In the genomic region with DNA sequence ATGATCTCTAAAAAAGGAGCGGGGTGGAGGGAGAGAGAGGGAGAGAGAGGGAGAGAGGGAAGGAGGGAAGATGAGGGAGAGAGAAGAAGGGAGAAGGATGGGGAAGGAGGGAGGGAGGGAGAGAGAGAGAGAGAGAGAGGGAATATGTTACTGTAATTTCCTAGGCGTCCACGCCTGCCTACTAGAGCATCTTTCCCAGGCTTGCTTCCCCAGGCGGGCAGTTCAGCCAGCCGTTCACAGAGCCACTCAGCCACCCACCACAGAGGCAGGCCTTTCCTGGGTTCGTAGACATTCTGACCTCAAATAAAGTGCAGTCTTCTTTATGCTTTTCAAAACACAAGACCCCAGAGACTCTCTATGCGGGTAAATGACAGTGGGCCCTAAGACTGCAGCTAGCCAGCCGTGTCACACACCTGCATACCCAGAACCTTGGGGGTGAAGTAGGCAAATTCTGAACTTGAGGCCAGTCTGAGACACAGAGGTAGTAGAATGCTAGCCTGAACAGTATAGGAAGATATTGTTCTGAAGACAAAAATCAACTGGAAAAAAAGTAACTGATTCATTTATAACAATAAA, we compare ENCODE assay signal across 17 mouse cellular contexts. TPM values are rescaled to one million over a fixed set of nuclear protein-coding genes. Genes with fewer than 3 reads are reported as not detected.
DNase-seq lines count a peak whose midpoint lies in the region; ATAC-seq and TF ChIP-seq lines count a peak whose summit lies in the region.
"Had no signal": no experiment of that assay in that cellular context is flagged by ENCODE, and none has a peak within 500 bp of the region (broad histone marks: within the 10 kb centered on the region; RNA-seq: fewer than 3 reads in every experiment).

No protein-coding gene starts in this region.

- no peak overlapping the region for H3K27ac ChIP-seq in heart, embryonic 13.5 days (replicated peaks)
- H3K27ac ChIP-seq in hindbrain, embryonic 13.5 days: peak overlapping the region; percentile 67
- H3K27ac ChIP-seq in olfactory bulb, adult 2 months (ENCODE audit: insufficient read depth, low read depth, low read length): peak overlapping the region; percentile 30
- H3K27ac ChIP-seq: heart, embryonic 15.5 days had no signal

- no peak for TF ChIP-seq POLR2A in olfactory bulb, adult 2 months (IDR thresholded peaks at IDR 0.05; ENCODE audit: insufficient read depth, low read depth, low read length)

- peaks cover 33% of the 10 kb centered on the region for H3K4me1 ChIP-seq in heart, embryonic 13.5 days
- peaks cover 24% of the 10 kb centered on the region for H3K4me1 ChIP-seq in hindbrain, embryonic 13.5 days (replicated peaks)
- peaks cover 35% of the 10 kb centered on the region for H3K4me1 ChIP-seq in olfactory bulb, adult 2 months (ENCODE audit: control insufficient read depth, insufficient read depth, low read length)

- H3K9ac ChIP-seq in heart, embryonic 13.5 days: peak overlapping the region; percentile 28; the same call in 1 of the 2 replicates
- H3K9ac ChIP-seq in hindbrain, embryonic 13.5 days: 0 out of 2 replicates have a peak overlapping the region, but pooled peaks have one; percentile 15
- H3K9ac ChIP-seq: heart, embryonic 15.5 days had no signal

- H3K4me3 ChIP-seq in heart, embryonic 13.5 days: no peak overlapping the region
- no peak overlapping the region for H3K4me3 ChIP-seq in hindbrain, embryonic 13.5 days
- H3K4me3 ChIP-seq in olfactory bulb, adult 2 months (ENCODE audit: insufficient read depth, low read depth, low read length): no peak overlapping the region
- H3K4me3 ChIP-seq: erythroblast, embryonic 14.5 days; heart, embryonic 15.5 days had no signal

- no peak overlapping the region for H3K4me2 ChIP-seq in heart, embryonic 13.5 days
- H3K4me2 ChIP-seq in hindbrain, embryonic 13.5 days: no peak overlapping the region
- H3K4me2 ChIP-seq: heart, embryonic 15.5 days had no signal

- ATAC-seq in heart, embryonic 13.5 days (ENCODE audit: extremely low read depth, insufficient number of reproducible peaks, low FRiP score, low TSS enrichment): no peak
- no peak for ATAC-seq in hindbrain, embryonic 13.5 days (ENCODE audit: low FRiP score)
- ATAC-seq: CD4-positive, CD25-positive, alpha-beta regulatory T cell, adult 4 months; intestine, embryonic 16.5 days; Patski had no signal

- H3K36me3 ChIP-seq in heart, embryonic 13.5 days: peaks cover 24% of the 10 kb centered on the region
- H3K36me3 ChIP-seq in hindbrain, embryonic 13.5 days: peaks cover 33% of the 10 kb centered on the region
- H3K36me3 ChIP-seq: heart, embryonic 15.5 days had no signal

- no peaks in the 10 kb centered on the region for H3K27me3 ChIP-seq in heart, embryonic 13.5 days (replicated peaks)
- no peaks in the 10 kb centered on the region for H3K27me3 ChIP-seq in hindbrain, embryonic 13.5 days
- H3K27me3 ChIP-seq: heart, embryonic 15.5 days; Patski had no signal

- no peak for DNase-seq in heart, postnatal 14 days
- DNase-seq in retina, embryonic 14.5 days (ENCODE audit: low spot score): peak; percentile 47
- DNase-seq in retina, postnatal 1 day: no peak
- no peak for DNase-seq in gastrocnemius, postnatal 4 days (ENCODE audit: low spot score in 2 of 2)
- DNase-seq in adrenal gland, postnatal 4 days (ENCODE audit: low spot score in 2 of 2): no peak
- DNase-seq: adrenal gland, adult 2 months; thymus, postnatal 25 days had no signal

- 66% methylated on average over 8 of the region's 8 CpGs for WGBS in heart, embryonic 13.5 days
- 50% methylated on average over 8 of the region's 8 CpGs for WGBS in hindbrain, embryonic 13.5 days
- WGBS in olfactory bulb, adult 2 months: 48% methylated on average over 8 of the region's 8 CpGs

- no peak for TF ChIP-seq CTCF in olfactory bulb, adult 2 months (IDR thresholded peaks at IDR 0.05; ENCODE audit: insufficient read depth, low read depth, low read length)

- no peaks in the 10 kb centered on the region for H3K9me3 ChIP-seq in heart, embryonic 13.5 days
- H3K9me3 ChIP-seq in hindbrain, embryonic 13.5 days: no peaks in the 10 kb centered on the region
- H3K9me3 ChIP-seq: heart, embryonic 15.5 days had no signal

- intact Hi-C loops in heart, postnatal 14 days (cut with DNase I): loop anchor here (2.0 kb wide), 1 partner anchor 17 kb away; no protein-coding TSS in a partner anchor

RNA-seq across cellular contexts. Expression of gene Stxbp1, which starts 23.4 kb away (rescaled TPM):
- 23.6 and 24.8 TPM in 2 replicates for polyA plus RNA-seq in heart, embryonic 13.5 days (2015; fragmentation: Nextera tagmentation; extraction: Ambion mirVana)
- total RNA-seq in heart, postnatal 14 days (2021): 10 to 100 TPM; 19.5 to 22.7 TPM
- polyA plus RNA-seq in hindbrain, embryonic 13.5 days (2015; fragmentation: Nextera tagmentation; extraction: Ambion mirVana): 180 and 193 TPM in 2 replicates
- polyA plus RNA-seq in olfactory bulb, adult 2 months (2012; ENCODE audit: insufficient read depth, insufficient read length, low replicate concordance, missing spikeins): 182 and 623 TPM in 2 replicates
- 10 to 100 TPM; 16.3 to 16.9 TPM for total RNA-seq in gastrocnemius, postnatal 4 days (2021)
- total RNA-seq in adrenal gland, postnatal 4 days (2021): 10 to 100 TPM; 42.5 to 48.7 TPM

RNA-seq across cellular contexts. Expression of gene Cfap157, which starts 39.4 kb away (rescaled TPM):
- 0.20 and 0.45 TPM in 2 replicates for polyA plus RNA-seq in heart, embryonic 13.5 days (2015; fragmentation: Nextera tagmentation; extraction: Ambion mirVana)
- under 1 TPM; 0.17 to 0.24 TPM for total RNA-seq in heart, postnatal 14 days (2021)
- polyA plus RNA-seq in hindbrain, embryonic 13.5 days (2015; fragmentation: Nextera tagmentation; extraction: Ambion mirVana): 1.0 and 1.5 TPM in 2 replicates
- not detected in 2 replicates for polyA plus RNA-seq in olfactory bulb, adult 2 months (2012; ENCODE audit: insufficient read depth, insufficient read length, low replicate concordance, missing spikeins)
- total RNA-seq in gastrocnemius, postnatal 4 days (2021): not detected
- not detected for total RNA-seq in adrenal gland, postnatal 4 days (2021)
- total RNA-seq: adrenal gland, adult 2 months; gastrocnemius, adult 18-20 months; monocyte, adult 5-6 weeks had no signal
- polyA plus RNA-seq: adrenal gland, adult 2 months; erythroblast, embryonic 14.5 days had no signal

RNA-seq across cellular contexts. Expression of gene Ptrh1, which starts 48.1 kb away (rescaled TPM):
- polyA plus RNA-seq in heart, embryonic 13.5 days (2015; fragmentation: Nextera tagmentation; extraction: Ambion mirVana): 3.9 and 4.4 TPM in 2 replicates
- 1 to 10 TPM; 2.9 to 3.7 TPM for total RNA-seq in heart, postnatal 14 days (2021)
- 4.5 and 5.1 TPM in 2 replicates for polyA plus RNA-seq in hindbrain, embryonic 13.5 days (2015; fragmentation: Nextera tagmentation; extraction: Ambion mirVana)
- polyA plus RNA-seq in olfactory bulb, adult 2 months (2012; ENCODE audit: insufficient read depth, insufficient read length, low replicate concordance, missing spikeins): not detected in 2 replicates
- total RNA-seq in gastrocnemius, postnatal 4 days (2021): 1 to 10 TPM; 2.0 to 3.2 TPM
- total RNA-seq in adrenal gland, postnatal 4 days (2021): 1 to 10 TPM; 4.0 to 5.2 TPM
- polyA plus RNA-seq: erythroblast, embryonic 14.5 days had no signal

RNA-seq across cellular contexts. Expression of gene Ttc16, which starts 48.2 kb away (rescaled TPM):
- polyA plus RNA-seq in heart, embryonic 13.5 days (2015; fragmentation: Nextera tagmentation; extraction: Ambion mirVana): 0.11 and 0.17 TPM in 2 replicates
- under 1 TPM; 0.07 to 0.24 TPM for total RNA-seq in heart, postnatal 14 days (2021)
- 0.56 and 1.8 TPM in 2 replicates for polyA plus RNA-seq in hindbrain, embryonic 13.5 days (2015; fragmentation: Nextera tagmentation; extraction: Ambion mirVana)
- not detected in 2 replicates for polyA plus RNA-seq in olfactory bulb, adult 2 months (2012; ENCODE audit: insufficient read depth, insufficient read length, low replicate concordance, missing spikeins)
- total RNA-seq in gastrocnemius, postnatal 4 days (2021): not detected
- under 1 TPM in 1 of 2 experiments, not detected in 1; 0.23 TPM for total RNA-seq in adrenal gland, postnatal 4 days (2021)
- total RNA-seq: monocyte, adult 5-6 weeks had no signal
- polyA plus RNA-seq: erythroblast, embryonic 14.5 days had no signal

RNA-seq across cellular contexts. Expression of gene Fam129b, which starts 52.2 kb away (rescaled TPM):
- polyA plus RNA-seq in heart, embryonic 13.5 days (2015; fragmentation: Nextera tagmentation; extraction: Ambion mirVana): 46.4 and 47.1 TPM in 2 replicates
- 10 to 100 TPM; 31.2 to 33.4 TPM for total RNA-seq in heart, postnatal 14 days (2021)
- 31.6 and 32.4 TPM in 2 replicates for polyA plus RNA-seq in hindbrain, embryonic 13.5 days (2015; fragmentation: Nextera tagmentation; extraction: Ambion mirVana)
- not detected in 2 replicates for polyA plus RNA-seq in olfactory bulb, adult 2 months (2012; ENCODE audit: insufficient read depth, insufficient read length, low replicate concordance, missing spikeins)
- total RNA-seq in gastrocnemius, postnatal 4 days (2021): 10 to 100 TPM; 26.8 to 27.5 TPM
- 10 to 100 TPM; 30.8 to 35.5 TPM for total RNA-seq in adrenal gland, postnatal 4 days (2021)
